Mouse (Mus musculus): ENCODE measurements around the gene Tfeb. TPM values are rescaled to one million over a fixed set of nuclear protein-coding genes. Genes with fewer than 3 reads are reported as not detected.

Gene Tfeb
- polyA plus RNA-seq, 1 experiment = 3.2 TPM

DNA sequence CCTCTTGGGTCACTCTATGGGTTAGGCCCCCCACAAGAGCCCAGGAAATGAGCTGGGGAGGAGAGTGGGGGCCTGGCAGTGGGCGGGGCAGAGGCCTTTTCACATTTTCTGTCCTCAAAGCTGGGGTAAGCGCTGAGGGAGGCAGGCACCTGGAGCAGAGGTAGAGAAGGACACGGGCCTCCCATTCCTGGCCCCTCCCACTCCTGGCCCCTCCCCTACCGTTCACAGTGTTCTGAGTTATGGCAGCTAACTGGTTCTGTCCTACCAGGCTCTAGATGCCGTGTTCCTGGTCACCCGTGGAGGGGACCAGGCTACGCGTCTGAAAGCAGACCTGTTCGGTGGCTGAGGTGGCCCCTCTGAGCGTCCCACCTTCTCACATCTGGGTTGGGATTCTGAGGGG is 78.6 kb downstream of the Tfeb start:
- TF ChIP-seq POLR2A (IDR thresholded peaks at IDR 0.05; ENCODE audit: borderline replicate concordance, extremely low read depth, insufficient read depth, insufficient read length, poor library complexity, severe bottlenecking) (no peak), CTCF (IDR thresholded peaks at IDR 0.05; ENCODE audit: borderline replicate concordance, extremely low read depth, insufficient read depth, insufficient read length) (no peak)
- DNase-seq (ENCODE audit: low read depth) = no peak

GRCm38 (mm10) chr17:47818038-47818725 is 81.4 kb downstream of the Tfeb start:
- no peak for DNase-seq (ENCODE audit: low read depth)
- TF ChIP-seq POLR2A (IDR thresholded peaks at IDR 0.05; ENCODE audit: borderline replicate concordance, extremely low read depth, insufficient read depth, insufficient read length, poor library complexity, severe bottlenecking) (no peak), CTCF (IDR thresholded peaks at IDR 0.05; ENCODE audit: borderline replicate concordance, extremely low read depth, insufficient read depth, insufficient read length) (no peak)

- TF ChIP-seq CTCF (IDR thresholded peaks at IDR 0.05; ENCODE audit: borderline replicate concordance, extremely low read depth, insufficient read depth, insufficient read length) = no peak
- TF ChIP-seq POLR2A (IDR thresholded peaks at IDR 0.05; ENCODE audit: borderline replicate concordance, extremely low read depth, insufficient read depth, insufficient read length, poor library complexity, severe bottlenecking) = no peak
- DNase-seq (ENCODE audit: low read depth) = no peak
These were observed 84.5 kb downstream of the Tfeb start for GRCm38 (mm10) chr17:47821339-47821738.

DNA sequence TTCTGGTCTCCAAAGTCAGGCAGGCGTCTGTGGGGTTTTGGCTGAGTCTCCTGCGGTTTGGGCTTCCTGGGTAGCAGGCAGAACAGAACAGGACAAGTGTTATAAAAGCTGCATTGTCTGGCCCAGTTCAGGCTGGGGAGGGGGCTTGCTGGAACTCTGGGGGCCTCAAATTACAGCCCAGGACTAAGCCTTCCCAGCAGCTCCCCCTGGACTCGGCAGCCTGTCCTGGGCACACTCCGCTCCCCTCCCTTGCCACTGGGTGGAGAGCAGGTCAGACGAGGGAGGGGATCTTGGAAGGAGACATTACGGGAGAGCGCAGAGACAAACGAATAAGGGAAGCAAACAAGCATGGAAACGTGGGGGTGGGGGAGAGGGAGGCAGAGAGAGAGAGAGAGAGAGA is 94.3 kb downstream of the Tfeb start:
- peak; percentile 10; the same call in 1 of the 2 replicates for TF ChIP-seq CTCF (IDR thresholded peaks at IDR 0.05; ENCODE audit: borderline replicate concordance, extremely low read depth, insufficient read depth, insufficient read length)
- no peak for TF ChIP-seq POLR2A (IDR thresholded peaks at IDR 0.05; ENCODE audit: borderline replicate concordance, extremely low read depth, insufficient read depth, insufficient read length, poor library complexity, severe bottlenecking)
- peak; percentile 40 for DNase-seq (ENCODE audit: low read depth)

DNA sequence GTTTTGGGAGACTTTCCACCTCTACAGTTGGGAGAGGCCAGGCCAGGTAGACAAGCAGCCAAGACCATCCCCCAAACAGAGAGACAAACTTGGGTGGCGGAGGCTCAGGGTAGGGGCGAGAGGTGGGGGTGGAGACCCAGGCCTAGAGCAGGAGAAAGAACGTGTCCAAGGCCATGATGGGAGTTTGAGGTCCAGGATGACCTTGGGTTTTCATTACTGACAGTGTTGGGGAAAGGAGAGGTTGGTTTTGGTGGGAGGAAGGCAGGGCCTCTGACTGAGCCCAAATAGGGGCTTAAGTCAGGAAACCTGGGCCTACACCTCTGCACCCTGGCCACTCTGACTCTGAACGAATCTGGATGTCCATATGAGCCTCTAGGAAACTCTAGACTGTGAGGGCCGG is 94.9 kb downstream of the Tfeb start:
- TF ChIP-seq CTCF (IDR thresholded peaks at IDR 0.05; ENCODE audit: borderline replicate concordance, extremely low read depth, insufficient read depth, insufficient read length) = no peak
- no peak for TF ChIP-seq POLR2A (IDR thresholded peaks at IDR 0.05; ENCODE audit: borderline replicate concordance, extremely low read depth, insufficient read depth, insufficient read length, poor library complexity, severe bottlenecking)

GRCm38 (mm10) chr17:47832501-47833028 is 95.7 kb downstream of the Tfeb start:
- TF ChIP-seq POLR2A (IDR thresholded peaks at IDR 0.05; ENCODE audit: borderline replicate concordance, extremely low read depth, insufficient read depth, insufficient read length, poor library complexity, severe bottlenecking) (no peak), CTCF (IDR thresholded peaks at IDR 0.05; ENCODE audit: borderline replicate concordance, extremely low read depth, insufficient read depth, insufficient read length) (no peak)
- peak; percentile 33 for DNase-seq (ENCODE audit: low read depth)

More for the DNA sequence above, 94.9 kb downstream of the Tfeb start:
- DNase-seq (ENCODE audit: low read depth) = no peak

DNA sequence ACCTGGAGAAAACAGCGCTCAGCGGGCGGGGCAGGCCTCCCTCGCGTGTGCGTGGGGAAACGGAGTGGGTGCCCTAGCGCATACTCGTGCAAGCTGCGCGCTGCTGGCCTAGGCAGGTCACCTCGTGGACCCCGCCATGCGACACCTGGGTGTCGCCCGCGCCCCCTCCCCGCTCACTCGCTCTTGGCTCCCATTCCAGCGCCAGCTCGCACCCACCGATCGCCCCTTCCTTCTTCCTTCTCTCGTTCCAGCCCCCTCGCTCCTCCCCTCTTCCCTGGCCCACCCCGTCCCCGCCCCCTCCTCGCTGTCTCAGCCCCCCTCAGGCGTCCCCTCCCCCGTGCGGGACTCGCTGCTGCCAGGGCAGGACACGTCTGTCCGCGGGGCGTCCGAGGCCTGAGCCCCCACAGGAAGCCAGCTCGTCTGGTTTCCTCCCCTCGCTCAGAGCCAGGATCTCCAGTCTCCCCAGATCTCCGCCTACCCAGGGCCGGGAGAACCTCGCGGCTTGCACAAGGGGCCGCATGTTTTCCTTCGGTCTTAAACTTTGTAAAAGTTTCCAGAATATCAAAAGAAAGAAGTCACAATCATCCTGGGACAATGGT is 96.3 kb downstream of the Tfeb start:
- no peak for TF ChIP-seq POLR2A (IDR thresholded peaks at IDR 0.05; ENCODE audit: borderline replicate concordance, extremely low read depth, insufficient read depth, insufficient read length, poor library complexity, severe bottlenecking)
- TF ChIP-seq CTCF (IDR thresholded peaks at IDR 0.05; ENCODE audit: borderline replicate concordance, extremely low read depth, insufficient read depth, insufficient read length) = no peak
- DNase-seq (ENCODE audit: low read depth) = peak; percentile 71

GRCm38 (mm10) chr17:47833628-47834481 is 97.0 kb downstream of the Tfeb start:
- TF ChIP-seq CTCF (IDR thresholded peaks at IDR 0.05; ENCODE audit: borderline replicate concordance, extremely low read depth, insufficient read depth, insufficient read length) (no peak), POLR2A (IDR thresholded peaks at IDR 0.05; ENCODE audit: borderline replicate concordance, extremely low read depth, insufficient read depth, insufficient read length, poor library complexity, severe bottlenecking) (no peak)

DNA sequence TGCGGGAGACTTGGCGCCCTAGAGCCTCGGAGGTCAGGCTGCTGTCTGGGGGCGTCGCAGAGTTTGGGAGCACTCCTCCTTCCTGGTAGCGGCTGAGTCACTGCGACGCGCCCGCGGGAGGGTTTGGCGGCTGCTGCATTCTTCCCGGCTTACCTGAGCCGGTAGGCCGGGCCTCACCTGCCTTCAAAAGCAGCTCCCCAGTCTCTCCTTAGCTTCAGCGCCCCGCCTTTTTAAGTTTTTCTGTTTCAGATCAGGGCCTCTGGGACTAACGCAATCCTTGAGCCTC is 97.6 kb downstream of the Tfeb start, which contains the start of gene Mdfi:
Gene Mdfi, minus strand, starts transcription at position 210 of the 286 bp plus-strand sequence.
- DNase-seq (ENCODE audit: low read depth) = no peak
- TF ChIP-seq POLR2A (IDR thresholded peaks at IDR 0.05; ENCODE audit: borderline replicate concordance, extremely low read depth, insufficient read depth, insufficient read length, poor library complexity, severe bottlenecking) = no peak

More at GRCm38 (mm10) chr17:47833628-47834481, 97.0 kb downstream of the Tfeb start:
- DNase-seq (ENCODE audit: low read depth) = peak; percentile 23

DNA sequence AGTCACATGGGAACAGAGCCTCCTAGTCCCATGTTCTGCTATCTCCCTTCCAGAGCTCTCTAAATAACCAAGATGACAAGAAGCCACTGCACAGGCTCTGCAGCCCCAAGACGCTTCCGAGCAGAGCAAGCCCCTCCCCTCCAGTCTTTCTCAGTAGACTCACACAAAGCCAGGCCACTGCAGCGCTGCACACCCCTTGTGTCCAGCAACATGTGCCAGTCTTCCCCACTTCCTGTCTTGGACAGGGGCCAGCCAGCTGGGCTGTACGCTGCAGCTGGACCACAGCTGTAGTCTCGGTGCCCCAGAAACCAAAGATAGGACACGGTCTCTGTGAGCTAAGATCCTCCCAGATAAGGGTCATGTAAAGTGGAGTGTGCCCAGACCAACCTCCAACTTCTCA is 101.0 kb downstream of the Tfeb start:
- no peak for DNase-seq (ENCODE audit: low read depth)
- TF ChIP-seq POLR2A (IDR thresholded peaks at IDR 0.05; ENCODE audit: borderline replicate concordance, extremely low read depth, insufficient read depth, insufficient read length, poor library complexity, severe bottlenecking) (no peak), CTCF (IDR thresholded peaks at IDR 0.05; ENCODE audit: borderline replicate concordance, extremely low read depth, insufficient read depth, insufficient read length) (no peak)

- no peak for TF ChIP-seq POLR2A (IDR thresholded peaks at IDR 0.05; ENCODE audit: borderline replicate concordance, extremely low read depth, insufficient read depth, insufficient read length, poor library complexity, severe bottlenecking)
- TF ChIP-seq CTCF (IDR thresholded peaks at IDR 0.05; ENCODE audit: borderline replicate concordance, extremely low read depth, insufficient read depth, insufficient read length) = no peak
- DNase-seq (ENCODE audit: low read depth) = no peak
These were observed 104.7 kb downstream of the Tfeb start for GRCm38 (mm10) chr17:47841521-47841920.

Other genes starting within 250 kb of the Tfeb start
- gene Taf8, start 234.7 kb upstream of the Tfeb start, polyA plus RNA-seq (2012; rRNA removed) = 34.2 and 44.1 TPM in 2 replicates
- 59.7 and 68.5 TPM in 2 replicates for gene Ccnd3, start 232.0 kb upstream of the Tfeb start, polyA plus RNA-seq (2012; rRNA removed)
- gene Bysl, start 125.5 kb upstream of the Tfeb start, polyA plus RNA-seq (2012; rRNA removed) = 27.1 and 31.1 TPM in 2 replicates
- 43.1 and 59.0 TPM in 2 replicates for gene Med20, start 125.4 kb upstream of the Tfeb start, polyA plus RNA-seq (2012; rRNA removed)
- gene Gm20517, start 125.4 kb upstream of the Tfeb start, polyA plus RNA-seq (2012; rRNA removed) = 1.7 and 2.6 TPM in 2 replicates
- 32.8 and 36.9 TPM in 2 replicates for gene Usp49, start 106.3 kb upstream of the Tfeb start, polyA plus RNA-seq (2012; rRNA removed)
- 97.2 and 102 TPM in 2 replicates for gene Tomm6, start 48.6 kb upstream of the Tfeb start, polyA plus RNA-seq (2012; rRNA removed)
- gene Frs3, start 48.0 kb upstream of the Tfeb start, polyA plus RNA-seq (2012; rRNA removed) = 54.2 and 55.4 TPM in 2 replicates
- gene Gm21981, start 42.6 kb upstream of the Tfeb start, polyA plus RNA-seq (2012; rRNA removed) = 4.9 and 5.1 TPM in 2 replicates
- 0.52 and 1.0 TPM in 2 replicates for gene Prickle4, start 42.3 kb upstream of the Tfeb start, polyA plus RNA-seq (2012; rRNA removed)
- gene Pgc, start 10.2 kb upstream of the Tfeb start, polyA plus RNA-seq (2012; rRNA removed) = not detected in 2 replicates
- gene Mdfi, start 97.7 kb downstream of the Tfeb start, polyA plus RNA-seq (2012; rRNA removed) = 35.8 and 37.8 TPM in 2 replicates
- 93.8 and 94.9 TPM in 2 replicates for gene Foxp4, start 187.6 kb downstream of the Tfeb start, polyA plus RNA-seq (2012; rRNA removed)